Comparison of ENCODE assay signal across 21 mouse cellular contexts in the genomic region with DNA sequence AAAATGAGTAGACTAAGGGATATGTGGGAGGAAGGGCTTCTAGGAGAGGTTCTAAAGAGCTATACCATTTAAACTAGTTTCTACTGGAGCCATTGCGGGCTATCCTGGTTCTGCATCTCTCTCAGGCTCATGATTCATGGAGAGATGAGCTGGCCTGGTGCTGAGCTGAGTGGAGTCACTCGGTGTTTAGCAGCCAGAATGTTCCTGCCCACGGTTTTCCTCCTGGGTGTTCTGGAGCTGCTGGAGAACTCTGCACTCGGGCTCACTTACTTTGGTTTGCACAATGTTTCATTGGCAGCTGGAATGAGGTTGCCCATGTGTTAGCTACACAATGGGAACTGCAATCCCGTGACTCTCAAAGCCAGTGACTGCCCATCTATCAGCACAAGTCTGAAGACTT.
A peak's percentile ranks its signal among the peaks of the same experiment; 100 is the strongest.
DNase-seq lines count a peak whose midpoint lies in the region; ATAC-seq lines count a peak whose summit lies in the region.
"Had no signal": no experiment of that assay in that cellular context is flagged by ENCODE, and none has a peak within 500 bp of the region (broad histone marks: within the 10 kb centered on the region; RNA-seq: fewer than 3 reads in every experiment).

No protein-coding gene starts in this region.

- ATAC-seq in frontal cortex, adult (ENCODE audit: low TSS enrichment) = peak; percentile 100
- ATAC-seq: activated CD4-positive, CD25-positive, alpha-beta regulatory T cell, adult 4 months; forebrain, embryonic 15.5 days; hindbrain, embryonic 16.5 days; intestine, embryonic 15.5 days had no signal

- no peak for DNase-seq in frontal cortex, postnatal 14 days (ENCODE audit: low spot score in 2 of 2)
- DNase-seq in heart, adult 11 months = peak; percentile 56
- DNase-seq in heart, postnatal 36 days = no peak
- peak; percentile 9 to 20 for DNase-seq in left cerebral cortex, adult 18-20 months (ENCODE audit: low spot score in 2 of 2)
- DNase-seq in left cerebral cortex, postnatal 10 days (ENCODE audit: extremely low spot score in 1 of 2, low spot score in 2 of 2) = no peak
- peak; percentile 5 for DNase-seq in adipocyte (ENCODE audit: low spot score)
- no peak for DNase-seq in cerebellum, adult 9-11 months
- DNase-seq: adrenal gland, postnatal 10 days; adrenal gland, postnatal 36 days; cerebellum, adult 11 months; cerebellum, adult 2 months; cerebellum, postnatal 10 days; cerebellum, postnatal 36 days; embryo, embryonic 11 days; gastrocnemius, postnatal 25 days; heart, adult 2 months had no signal

- intact Hi-C loops in heart, postnatal 36 days (cut with DNase I) = no loop called here
- intact Hi-C loops in left cerebral cortex, postnatal 10 days (cut with DNase I) = no loop called here

Comparison
In these comparisons a context has a peak if more than half of its experiments do, and no peak if none do; other contexts are left out.
1. DNase-seq: peak in heart, adult 11 months (single experiment), left cerebral cortex, adult 18-20 months (2 of 2) and adipocyte (single experiment); none in frontal cortex, postnatal 14 days (0 of 2), heart, postnatal 36 days (0 of 2), left cerebral cortex, postnatal 10 days (0 of 2) and cerebellum, adult 9-11 months (single experiment).